Mouse (Mus musculus) spleen, adult 2 months (tissue): ENCODE results near the gene Ccl24.

Experiments used
- CTCF ChIP-seq: fragments of 200-500 bp; IDR thresholded peaks from 2 replicates; pipeline ENCODE4 v1.5.1; 2011; ENCODE audit warnings: mild to moderate bottlenecking, inconsistent platforms; ENCODE audit not compliant: insufficient read depth, insufficient read length, insufficient replicate concordance; ENCODE audit errors: extremely low read depth
- POLR2A ChIP-seq: fragments of 200-500 bp; IDR thresholded peaks from 2 replicates; pipeline ENCODE4 v1.6.1; 2011; ENCODE audit warnings: low read depth, low read length, inconsistent platforms

DNA sequence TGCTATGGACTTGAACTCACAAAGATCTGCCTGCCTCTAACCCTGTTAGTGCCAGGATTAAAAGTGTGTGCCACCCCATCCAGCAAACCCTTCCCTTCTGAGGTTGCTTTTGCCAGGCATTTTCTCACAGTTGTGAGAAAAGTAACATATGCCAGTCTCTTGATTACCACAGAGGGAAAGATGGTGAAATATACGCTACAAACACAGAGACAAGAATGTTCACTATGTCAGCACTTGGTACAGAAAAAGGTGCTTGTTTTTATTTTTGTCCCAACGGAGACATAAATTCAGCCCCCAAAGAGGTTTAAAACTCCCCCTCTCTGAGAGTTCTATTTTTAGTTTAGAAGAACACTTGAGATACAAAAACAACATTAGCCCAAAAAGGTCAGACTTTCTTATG lies 48.8 kb downstream of the Ccl24 start:
- TF ChIP-seq CTCF = no peak
- TF ChIP-seq POLR2A = no peak
